Mouse (Mus musculus) CD4-positive, CD25-positive, alpha-beta regulatory T cell (primary cell): ENCODE data around the gene Zfp110. TPM values are rescaled to one million over a fixed set of nuclear protein-coding genes. Genes with fewer than 3 reads are reported as not detected.

ENCODE experiments used
- polyA plus RNA-seq: library from polyadenylated mRNA; unstranded; fragments of 100-300 nt; shearing (Covaris generic); gene quantifications from one replicate; pipeline ENCODE4 v1.2.1, GENCODE M21; 2017

Gene Zfp110
- polyA plus RNA-seq = 73.3 TPM

DNA sequence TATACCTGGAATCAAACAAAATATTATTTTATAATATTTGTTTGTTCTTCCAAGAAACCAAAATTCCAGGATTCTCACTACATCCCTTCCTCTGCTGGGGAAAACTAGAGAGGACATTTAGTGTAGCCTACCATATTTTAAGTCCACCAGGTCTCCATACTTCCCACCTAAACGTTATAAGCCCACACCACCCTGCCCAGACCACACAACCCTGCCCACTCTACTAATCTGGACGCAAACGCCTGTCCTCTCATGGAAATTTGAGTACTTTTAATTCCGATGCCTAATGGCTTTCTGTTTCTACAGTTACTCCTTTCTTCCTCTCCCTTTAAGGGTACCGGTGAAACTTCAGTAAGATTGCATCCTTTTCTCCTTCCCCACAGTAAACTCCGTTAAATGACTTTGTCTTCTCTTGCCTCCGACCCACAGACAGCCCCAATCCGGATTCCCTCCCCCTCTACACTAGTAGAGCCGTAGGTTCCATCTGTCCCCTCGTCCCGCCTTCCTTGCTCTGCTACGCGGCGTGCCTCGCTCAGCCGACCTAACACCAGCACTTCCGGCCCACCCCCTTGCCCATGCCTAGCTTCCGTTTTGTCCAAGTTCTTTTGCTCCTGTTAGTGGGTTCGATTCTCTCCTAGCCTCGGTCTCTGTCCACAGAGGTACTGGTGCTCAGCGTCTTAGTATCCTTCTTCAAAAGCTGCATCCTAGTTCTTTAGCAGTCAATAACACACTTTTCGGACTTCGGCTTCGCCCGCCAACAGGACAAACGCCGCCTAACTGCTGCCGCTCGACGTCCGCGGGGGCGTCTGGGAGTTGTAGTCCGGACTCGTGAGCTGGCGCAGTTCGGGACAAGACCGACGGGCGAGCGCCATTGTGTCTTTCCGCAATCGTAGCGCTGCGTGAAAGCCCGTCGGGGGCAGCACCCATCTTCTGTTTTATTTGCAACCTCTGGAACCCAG is at the start of gene Zfp110:
Gene Zfp110, plus strand, starts transcription at position 600 of the 959 bp plus-strand sequence.

DNA sequence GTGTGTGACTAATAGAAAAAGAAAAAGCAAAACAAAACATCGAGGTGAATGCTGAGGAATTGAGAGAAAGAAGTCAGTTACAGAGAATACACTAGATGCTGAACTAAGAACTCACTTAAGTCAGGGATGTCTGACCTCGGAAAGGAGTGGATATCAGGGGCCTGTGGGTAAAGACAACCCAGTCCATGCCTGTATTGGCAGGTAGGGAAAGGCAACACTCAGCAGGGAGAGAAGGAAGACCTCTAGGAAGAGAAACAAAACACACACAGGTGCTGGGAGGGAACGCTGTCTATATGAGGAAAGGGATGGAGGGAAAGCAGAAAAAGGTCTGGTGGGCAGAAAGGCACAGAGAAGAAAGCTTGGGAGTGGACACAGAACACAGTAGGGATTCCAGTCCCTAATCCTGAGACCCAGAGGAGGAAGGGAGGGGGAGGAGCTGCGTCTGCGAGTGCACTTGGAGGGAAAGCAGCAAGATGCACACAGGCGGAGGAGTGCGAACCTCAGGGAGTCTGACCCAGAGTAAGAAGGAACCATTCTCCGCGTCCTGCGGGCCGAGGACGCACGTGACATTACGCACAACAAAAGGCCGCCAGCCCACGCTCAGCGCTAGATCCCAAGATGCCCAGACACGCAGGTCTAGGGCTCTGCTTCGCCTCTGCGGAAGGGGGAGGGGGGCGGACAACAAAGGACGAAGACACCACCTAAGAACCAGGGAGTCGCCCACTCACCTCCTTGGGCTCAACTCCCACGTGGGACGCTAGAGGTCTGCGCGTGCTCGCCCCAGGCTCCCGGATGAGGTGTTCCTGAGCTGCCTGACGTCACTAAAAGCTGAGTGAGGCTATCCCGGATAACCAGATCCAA is 31.5 kb upstream of the Zfp110 start, which contains the start of gene Zscan18:
Gene Zscan18, minus strand, starts transcription at position 770 of the 861 bp plus-strand sequence.

DNA sequence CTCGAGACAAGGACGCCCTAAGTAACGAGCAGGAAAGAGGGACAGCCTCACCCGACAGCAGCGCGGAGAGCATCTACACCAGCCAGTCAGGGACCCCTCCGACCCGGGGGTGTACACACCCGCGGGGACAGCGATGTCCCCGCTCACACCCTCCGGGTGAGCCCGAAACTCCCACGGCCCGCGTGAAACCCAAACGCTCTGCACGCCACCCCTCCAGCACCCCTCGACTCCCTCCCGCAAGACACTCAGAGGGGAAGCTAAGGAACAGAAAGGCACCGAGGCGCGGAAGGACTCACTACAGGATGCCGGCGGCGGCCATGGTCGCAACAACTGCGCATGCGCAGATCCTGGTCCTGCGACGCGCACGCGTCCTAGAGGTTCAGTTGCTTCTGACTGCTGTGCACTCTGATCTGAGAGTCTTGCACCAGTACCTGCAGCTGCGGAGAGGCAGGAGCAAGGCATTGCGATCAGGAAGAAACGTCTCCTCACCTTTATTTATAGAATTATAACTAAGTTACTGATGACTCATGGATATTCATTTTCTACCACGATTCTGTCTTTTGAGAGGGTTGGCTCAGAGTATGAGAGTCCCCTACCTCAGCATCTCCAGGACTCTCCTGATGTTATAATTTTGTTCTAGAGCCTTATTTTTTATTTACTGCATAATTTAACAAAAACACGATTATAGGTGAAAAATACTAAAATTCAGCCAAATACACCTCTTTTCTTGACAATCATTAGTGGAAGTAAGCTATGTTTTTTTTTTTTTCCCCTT is 15.9 kb upstream of the Zfp110 start, which contains the start of gene Zfp329:
Gene Zfp329, minus strand, starts transcription at position 338 of the 775 bp plus-strand sequence.

DNA sequence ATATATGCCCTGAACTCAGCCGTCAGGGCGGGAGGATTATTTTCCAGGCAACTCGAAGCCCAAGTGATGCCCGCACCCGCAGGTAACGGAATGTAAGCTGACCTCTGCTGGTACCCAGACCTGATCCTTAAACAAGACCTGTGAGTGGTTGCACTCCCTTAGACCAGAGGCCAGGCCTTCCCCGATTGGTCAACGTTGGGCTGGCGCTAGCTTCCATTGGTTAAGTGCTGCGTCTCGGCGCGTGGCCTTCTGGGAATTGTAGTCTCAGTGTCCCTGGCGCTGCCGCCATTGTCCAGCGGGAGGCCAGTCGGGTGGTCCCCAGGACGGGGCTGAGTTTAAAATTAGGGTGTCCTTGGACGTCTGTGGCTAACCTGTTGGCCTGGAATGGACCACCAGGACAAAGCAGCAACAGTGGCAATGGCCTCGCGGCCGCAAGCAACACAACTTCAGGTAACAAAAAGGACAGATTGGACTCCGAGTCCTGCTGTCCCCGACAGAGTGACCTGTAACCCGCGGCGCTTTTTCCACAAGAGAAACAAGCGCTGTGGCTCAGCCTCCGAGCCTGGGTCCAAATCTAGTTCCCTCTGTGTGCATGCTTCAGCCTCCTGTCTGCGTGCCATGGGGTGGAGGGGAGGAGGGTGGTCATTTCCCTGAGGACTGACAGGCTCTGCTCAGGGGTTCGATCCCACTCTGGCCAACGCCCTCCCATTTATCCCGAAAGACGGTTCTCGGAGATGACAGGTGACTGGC is 46.5 kb downstream of the Zfp110 start, which contains the start of gene Zfp128:
Gene Zfp128, plus strand, starts transcription at position 267 of the 750 bp plus-strand sequence.

DNA sequence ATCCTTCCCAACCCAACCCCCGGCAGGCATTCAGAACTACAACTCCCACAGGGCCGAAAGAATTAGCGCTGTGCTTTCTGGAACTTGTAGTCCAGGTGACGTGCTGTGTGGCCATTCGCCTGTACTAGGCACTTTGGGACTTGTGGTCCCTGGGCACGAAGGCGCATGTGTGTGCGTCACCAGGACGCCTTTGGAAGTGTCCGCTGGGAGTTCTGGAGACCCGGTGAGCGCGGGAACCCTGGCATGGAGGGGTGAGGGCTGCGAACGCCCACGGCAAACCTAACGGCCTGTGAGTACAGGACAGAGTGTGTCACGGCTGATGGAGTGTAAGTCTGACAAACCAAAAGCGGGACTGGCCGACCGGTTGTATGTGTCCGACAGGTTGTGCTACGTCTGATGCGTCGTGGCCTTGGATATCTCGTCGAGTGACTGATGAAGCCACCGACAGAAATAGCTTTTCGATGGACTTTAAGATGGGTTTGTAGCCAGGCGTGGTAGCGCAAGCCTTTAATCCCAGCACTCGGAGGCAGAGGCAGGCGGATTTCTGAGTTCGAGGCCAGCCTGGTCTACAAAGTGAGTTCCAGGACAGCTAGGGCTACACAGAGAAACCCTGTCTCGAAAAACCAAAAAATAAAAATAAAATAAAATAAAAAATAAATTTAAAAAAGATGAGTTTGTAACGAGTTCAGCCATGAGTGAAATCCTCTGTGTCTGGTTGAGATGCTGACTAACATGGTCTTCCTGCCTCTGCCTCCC is 63.3 kb downstream of the Zfp110 start, which contains the start of gene Zscan22:
Gene Zscan22, plus strand, starts transcription at position 161 of the 756 bp plus-strand sequence.

Other genes with a start within 250 kb of the Zfp110 start
- gene Vmn2r53, start 226.0 kb upstream of the Zfp110 start, polyA plus RNA-seq = 0.05 TPM
- not detected for gene Vmn2r54, start 194.4 kb upstream of the Zfp110 start, polyA plus RNA-seq
- gene Vmn2r55, start 149.8 kb upstream of the Zfp110 start, polyA plus RNA-seq = not detected
- not detected for gene Vmn2r56, start 99.8 kb upstream of the Zfp110 start, polyA plus RNA-seq
- 3.0 TPM for gene Zscan18, start 31.1 kb upstream of the Zfp110 start, polyA plus RNA-seq
- 14.7 TPM for gene Zfp329, start 15.9 kb upstream of the Zfp110 start, polyA plus RNA-seq
- 3.5 TPM for gene Zfp128, start 46.4 kb downstream of the Zfp110 start, polyA plus RNA-seq
- gene Zscan22, start 63.1 kb downstream of the Zfp110 start, polyA plus RNA-seq = 10.3 TPM
- gene Rps5, start 87.5 kb downstream of the Zfp110 start, polyA plus RNA-seq = 858 TPM
- gene Rnf225, start 92.7 kb downstream of the Zfp110 start, polyA plus RNA-seq = 0.13 TPM
- gene Zfp324, start 131.1 kb downstream of the Zfp110 start, polyA plus RNA-seq = 6.7 TPM
- 9.8 TPM for gene Zfp446, start 143.1 kb downstream of the Zfp110 start, polyA plus RNA-seq
- 0.45 TPM for gene Slc27a5, start 163.4 kb downstream of the Zfp110 start, polyA plus RNA-seq
- 124 TPM for gene Trim28, start 164.4 kb downstream of the Zfp110 start, polyA plus RNA-seq
- gene Zbtb45, start 175.3 kb downstream of the Zfp110 start, polyA plus RNA-seq = 25.7 TPM
- 253 TPM for gene Chmp2a, start 200.0 kb downstream of the Zfp110 start, polyA plus RNA-seq
- 174 TPM for gene Ube2m, start 203.5 kb downstream of the Zfp110 start, polyA plus RNA-seq
- 1.1 TPM for gene Mzf1, start 220.0 kb downstream of the Zfp110 start, polyA plus RNA-seq